Mouse (Mus musculus) CH12.LX (cell line): ENCODE data around the gene Gm1330. TPM values are rescaled to one million over a fixed set of nuclear protein-coding genes. Genes with fewer than 3 reads are reported as not detected.
"Not testable (repeated sequence)": the region's sequence is repeated elsewhere in the genome, so short reads cannot be mapped to it uniquely, and the experiment has no call there.

Source experiments
- DNase-seq: peaks from one replicate; pipeline ENCODE4 v3.0.0-alpha.2; 2013; ENCODE audit errors: extremely low read depth
- H3K27ac ChIP-seq: 2 replicates; pipeline ENCODE4 v1.5.1; 2012; ENCODE audit warnings: low read depth, mild to moderate bottlenecking, control low read depth, moderate library complexity; ENCODE audit not compliant: insufficient read depth
- H3K27me3 ChIP-seq: replicated peaks from 2 replicates; pipeline ENCODE3; 2012; ENCODE audit warnings: inconsistent platforms
- H3K36me3 ChIP-seq, 2 experiments: replicated peaks in 1 of 2; 2 replicates each; pipeline versions ENCODE3 to v1.6.1; 2012; ENCODE audit warnings: inconsistent platforms in 1 of 2, low read length in 1 of 2, mild to moderate bottlenecking in 1 of 2, mixed read lengths in 1 of 2, moderate library complexity in 1 of 2; ENCODE audit not compliant: control insufficient read depth in 1 of 2, insufficient read depth in 1 of 2
- H3K4me1 ChIP-seq, 2 experiments: 2 replicates each; pipeline ENCODE4 v1.6.1; 2012; ENCODE audit warnings: inconsistent platforms in 1 of 2, moderate library complexity in 1 of 2; ENCODE audit not compliant: insufficient read depth in 2 of 2, control insufficient read depth in 1 of 2
- H3K4me2 ChIP-seq: 2 replicates; pipeline ENCODE4 v1.6.1; 2012; ENCODE audit warnings: low read depth, mild to moderate bottlenecking, control low read depth; ENCODE audit not compliant: poor library complexity, insufficient read depth, severe bottlenecking
- H3K4me3 ChIP-seq, 3 experiments: fragments of 150-350 bp in 1 of 3; sonication (generic) in 1 of 3; replicated peaks in 1 of 3; 2 replicates each; pipeline versions ENCODE3 to v1.5.1; 2011 to 2012; ENCODE audit warnings: low read depth in 2 of 3, low read length in 2 of 3, mild to moderate bottlenecking in 2 of 3, moderate library complexity in 2 of 3, control low read depth in 1 of 3, improper control_type of control experiment in 1 of 3, inconsistent platforms in 1 of 3, mixed read lengths in 1 of 3; ENCODE audit not compliant: poor library complexity in 1 of 3
- H3K79me2 ChIP-seq: replicated peaks from 2 replicates; pipeline ENCODE4 v1.6.1; 2012; ENCODE audit warnings: mild to moderate bottlenecking, moderate library complexity; ENCODE audit not compliant: control insufficient read depth, poor library complexity, insufficient read depth, severe bottlenecking; ENCODE audit errors: extremely low read depth
- H3K9ac ChIP-seq: 2 replicates; pipeline ENCODE4 v1.6.1; 2012; ENCODE audit warnings: low read depth, mild to moderate bottlenecking, control low read depth, moderate library complexity; ENCODE audit not compliant: insufficient read depth
- H3K9me3 ChIP-seq: replicated peaks from 2 replicates; pipeline ENCODE3; 2012; ENCODE audit warnings: low read length, inconsistent platforms, mixed read lengths
- CHD2 ChIP-seq: IDR thresholded peaks from 2 replicates; pipeline ENCODE4 v1.6.1; 2011; ENCODE audit warnings: low read length, improper control_type of control experiment
- GABPA ChIP-seq: IDR thresholded peaks from 2 replicates; pipeline ENCODE4 v1.6.1; 2012; ENCODE audit warnings: low read depth, low read length, improper control_type of control experiment, inconsistent platforms; ENCODE audit not compliant: insufficient replicate concordance
- IRF4 ChIP-seq: IDR thresholded peaks from 2 replicates; pipeline ENCODE4 v1.6.1; 2014; ENCODE audit warnings: low read depth, mild to moderate bottlenecking, inconsistent platforms, low read length, improper control_type of control experiment
- JUND ChIP-seq: conservative IDR thresholded peaks from 2 replicates; pipeline ENCODE4 v1.6.1; 2011; ENCODE audit warnings: low read depth, low read length, improper control_type of control experiment
- KAT2A ChIP-seq: IDR thresholded peaks from 2 replicates; pipeline ENCODE4 v1.6.1; 2012; ENCODE audit warnings: low read length, improper control_type of control experiment, inconsistent platforms; ENCODE audit not compliant: insufficient replicate concordance
- MAFK ChIP-seq: IDR thresholded peaks from 2 replicates; pipeline ENCODE4 v1.6.1; 2011; ENCODE audit warnings: low read length, improper control_type of control experiment; ENCODE audit not compliant: insufficient replicate concordance
- MAX ChIP-seq: IDR thresholded peaks from 2 replicates; pipeline ENCODE4 v1.6.1; 2011; ENCODE audit warnings: low read length, improper control_type of control experiment
- MXI1 ChIP-seq: IDR thresholded peaks from 2 replicates; pipeline ENCODE4 v1.6.1; 2011; ENCODE audit warnings: mild to moderate bottlenecking, low read depth, low read length, improper control_type of control experiment
- MYC ChIP-seq: IDR thresholded peaks from 2 replicates; pipeline ENCODE4 v1.6.1; 2011; ENCODE audit warnings: low read depth, mild to moderate bottlenecking, improper control_type of control experiment, low read length
- NELFE ChIP-seq: IDR thresholded peaks from 2 replicates; pipeline ENCODE4 v1.6.1; 2011; ENCODE audit warnings: low read depth, low read length, improper control_type of control experiment
- NRF1 ChIP-seq: IDR thresholded peaks from 2 replicates; pipeline ENCODE4 v1.6.1; 2014; ENCODE audit warnings: low read depth, mild to moderate bottlenecking, inconsistent platforms, low read length, improper control_type of control experiment, moderate library complexity
- PAX5 ChIP-seq: IDR thresholded peaks from 2 replicates; pipeline ENCODE4 v1.6.1; 2012; ENCODE audit warnings: low read length, inconsistent platforms, mixed read lengths
- POLR2A ChIP-seq: IDR thresholded peaks from 2 replicates; pipeline ENCODE4 v1.6.1; 2011; ENCODE audit warnings: low read depth, mild to moderate bottlenecking, improper control_type of control experiment, low read length
- POLR2AphosphoS2 ChIP-seq: IDR thresholded peaks from 2 replicates; pipeline ENCODE4 v1.6.1; 2011; ENCODE audit warnings: low read depth, low read length, improper control_type of control experiment
- TBP ChIP-seq: conservative IDR thresholded peaks from 2 replicates; pipeline ENCODE4 v1.6.1; 2011; ENCODE audit warnings: low read depth, low read length, improper control_type of control experiment
- ZC3H11A ChIP-seq: IDR thresholded peaks from 2 replicates; pipeline ENCODE4 v1.6.1; 2012; ENCODE audit warnings: low read depth, mild to moderate bottlenecking, inconsistent platforms, low read length, improper control_type of control experiment
- ZKSCAN1 ChIP-seq: IDR thresholded peaks from 2 replicates; pipeline ENCODE4 v1.6.1; 2012; ENCODE audit warnings: low read depth, inconsistent platforms, low read length, improper control_type of control experiment, borderline replicate concordance
- ZNF384 ChIP-seq: IDR thresholded peaks from 2 replicates; pipeline ENCODE4 v1.6.1; 2012; ENCODE audit warnings: low read depth, low read length, improper control_type of control experiment, inconsistent platforms
- dilution Hi-C: fragments of 300-500 bp; cut with MboI; formaldehyde crosslinking; loops from 2 replicates; pipeline ENCODE4 v1.14.3; 2020; ENCODE audit warnings: low sequenced_read_pairs; ENCODE audit not compliant: extremely low pct_unique_long_range_greater_than_20kb, extremely low pct_ligation_motif_present
- in situ Hi-C: fragments of 300-500 bp; cut with MboI; formaldehyde crosslinking; loops from 3 replicates; pipeline ENCODE4 v1.14.3; 2019; ENCODE audit warnings: low sequenced_read_pairs, low pct_ligation_motif_present, low pct_unique_long_range_greater_than_20kb, mixed read lengths
- polyA plus RNA-seq: library from polyadenylated mRNA; unstranded; fragments of >175 nt; gene quantifications from 2 replicates; pipeline ENCODE4 v1.2.1, GENCODE M21; 2012; ENCODE audit warnings: low read depth; ENCODE audit not compliant: insufficient read length
- total RNA-seq, 2 experiments: library from RNA; depleted of rRNA; stranded (reverse); fragments of 300-350 nt in 1 of 2; fragments of >200 nt in 1 of 2; gene quantifications; 2 replicates each; pipeline ENCODE4 v1.2.3; 2012 to 2014

Gene Gm1330
- total RNA-seq (2012; rRNA removed) (not detected in 2 replicates), total RNA-seq (2014; rRNA removed) (not detected in 2 replicates), polyA plus RNA-seq (not detected in 2 replicates)

DNA sequence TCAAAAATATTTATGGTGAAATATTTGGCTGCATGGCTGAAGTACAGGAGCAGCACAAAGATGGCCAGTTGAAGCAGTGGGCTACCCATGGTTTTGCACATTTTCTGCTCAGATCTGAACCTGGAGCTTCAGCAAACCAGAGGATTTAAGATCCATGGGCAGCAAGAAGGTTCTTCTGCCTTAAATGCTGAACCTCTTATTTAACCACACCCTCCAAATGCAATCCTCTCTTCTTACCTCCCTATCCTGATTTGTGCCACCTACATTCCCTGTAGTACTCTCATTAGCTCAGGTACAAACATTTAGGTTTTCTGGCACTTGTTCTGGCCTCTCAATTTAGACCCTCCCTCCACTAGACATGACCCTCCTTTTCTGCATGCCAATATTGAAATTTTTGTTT lies at the start of gene Gm1330:
Gene Gm1330 (minus strand): TSS at position 101 of the 400 bp plus-strand sequence.
- Histone ChIP-seq H3K4me3 (no peak within 1 kb of the TSS), H3K9ac (no peak within 1 kb of the TSS), H3K27me3 (peaks cover 32% of the 10 kb centered on the region), H3K79me2 (no peaks in the 10 kb centered on the region), H3K9me3 (no peaks in the 10 kb centered on the region), H3K4me2 (no peak within 1 kb of the TSS), H3K27ac (no peak within 1 kb of the TSS), H3K4me1 (no peaks in the 10 kb centered on the region), H3K36me3 (no peaks in the 10 kb centered on the region)
- in situ Hi-C loops (no loop called here), dilution Hi-C loops (no loop called here)
- TF ChIP-seq NRF1 (no peak), POLR2AphosphoS2 (no peak), ZNF384 (no peak), GABPA (no peak), CHD2 (no peak), TBP (no peak), ZKSCAN1 (no peak), MAFK (no peak), PAX5 (no peak), JUND (no peak), KAT2A (no peak), MAX (no peak)
- no peak for DNase-seq

GRCm38 (mm10) chr2:149017137-149017536 lies 14.1 kb upstream of the Gm1330 start, which contains the start of gene Gm10750:
Gene Gm10750, minus strand, starts transcription at chr2:149017237.
- in situ Hi-C loops, H3K4me2 ChIP-seq, H3K27ac ChIP-seq, H3K9ac ChIP-seq, H3K36me3 ChIP-seq, H3K79me2 ChIP-seq, H3K4me1 ChIP-seq, dilution Hi-C loops, DNase-seq, H3K9me3 ChIP-seq, H3K4me3 ChIP-seq: not testable (repeated sequence)
- peaks cover 31% of the 10 kb centered on the region for H3K27me3 ChIP-seq

GRCm38 (mm10) chr2:149004826-149005225 lies 1.8 kb upstream of the Gm1330 start:
- dilution Hi-C loops (no loop called here), in situ Hi-C loops (no loop called here)
- no peaks in the 10 kb centered on the region for H3K9me3 ChIP-seq
- H3K4me3 ChIP-seq: no peak overlapping the region
- no peak for DNase-seq
- H3K4me2 ChIP-seq: no peak overlapping the region
- no peak overlapping the region for H3K27ac ChIP-seq
- H3K9ac ChIP-seq: no peak overlapping the region
- H3K27me3 ChIP-seq: peaks cover 23% of the 10 kb centered on the region
- no peaks in the 10 kb centered on the region for H3K79me2 ChIP-seq
- H3K36me3 ChIP-seq: no peaks in the 10 kb centered on the region
- no peak for TF ChIP-seq IRF4
- TF ChIP-seq TBP: no peak
- no peak for TF ChIP-seq POLR2A
- no peak for TF ChIP-seq MAFK
- no peak for TF ChIP-seq NELFE
- TF ChIP-seq MXI1: no peak
- TF ChIP-seq ZC3H11A: no peak
- TF ChIP-seq MAX: no peak
- TF ChIP-seq MYC: no peak
- TF ChIP-seq GABPA: no peak
- no peaks in the 10 kb centered on the region for H3K4me1 ChIP-seq
